Mouse (Mus musculus) midbrain, embryonic 13.5 days (tissue): ENCODE measurements around the gene Gm20878. TPM values are rescaled to one million over a fixed set of nuclear protein-coding genes. Genes with fewer than 3 reads are reported as not detected.
"Not testable (repeated sequence)": the region's sequence is repeated elsewhere in the genome, so short reads cannot be mapped to it uniquely, and the experiment has no call there.

Source experiments
- ATAC-seq: fragments of 200-750 bp; cut with Nextera tagmentation; 2 replicates; pipeline ENCODE4 v1.8.0; 2017; ENCODE audit warnings: mild to moderate bottlenecking, moderate TSS enrichment, moderate library complexity
- H3K27ac ChIP-seq: fragments of 300-500 bp; sonication (generic); 2 replicates; pipeline ENCODE4 v1.5.1; 2015; ENCODE audit warnings: inconsistent platforms, mild to moderate bottlenecking, moderate library complexity
- H3K27me3 ChIP-seq: fragments of 300-500 bp; sonication (generic); 2 replicates; pipeline ENCODE4 v1.6.1; 2015; ENCODE audit warnings: mild to moderate bottlenecking, inconsistent platforms
- H3K36me3 ChIP-seq: fragments of 300-500 bp; sonication (generic); 2 replicates; pipeline ENCODE4 v1.6.1; 2015; ENCODE audit warnings: mild to moderate bottlenecking, inconsistent platforms
- H3K4me1 ChIP-seq: fragments of 300-500 bp; sonication (generic); replicated peaks from 2 replicates; pipeline ENCODE4 v1.6.1; 2015; ENCODE audit warnings: inconsistent platforms
- H3K4me2 ChIP-seq: fragments of 300-500 bp; sonication (generic); replicated peaks from 2 replicates; pipeline ENCODE4 v1.6.1; 2015; ENCODE audit warnings: moderate library complexity, mild to moderate bottlenecking, inconsistent platforms
- H3K4me3 ChIP-seq: fragments of 300-500 bp; sonication (generic); replicated peaks from 2 replicates; pipeline ENCODE4 v1.5.1; 2015; ENCODE audit warnings: mild to moderate bottlenecking, inconsistent platforms
- H3K9ac ChIP-seq: fragments of 300-500 bp; sonication (generic); replicated peaks from 2 replicates; pipeline ENCODE4 v1.6.1; 2015; ENCODE audit warnings: mild to moderate bottlenecking, inconsistent platforms
- H3K9me3 ChIP-seq: fragments of 300-500 bp; sonication (generic); 2 replicates; pipeline ENCODE4 v1.6.1; 2016; ENCODE audit warnings: mild to moderate bottlenecking, inconsistent platforms
- WGBS: fragments of 180-500 bp; shearing (Covaris S2); methylation state at CpG from one replicate; pipeline ENCODE4 v1.1.7; 2015; 5-methylcytosine and 5-hydroxymethylcytosine counted together
- polyA plus RNA-seq: library from polyadenylated mRNA; unstranded; fragments of >200 nt; fragmentation: Nextera tagmentation; extraction: Ambion mirVana; gene quantifications from 2 replicates; pipeline ENCODE4 v1.2.1, GENCODE M21; 2015

The Gm20878 gene
- polyA plus RNA-seq = 7.8 and 8.7 TPM in 2 replicates

DNA sequence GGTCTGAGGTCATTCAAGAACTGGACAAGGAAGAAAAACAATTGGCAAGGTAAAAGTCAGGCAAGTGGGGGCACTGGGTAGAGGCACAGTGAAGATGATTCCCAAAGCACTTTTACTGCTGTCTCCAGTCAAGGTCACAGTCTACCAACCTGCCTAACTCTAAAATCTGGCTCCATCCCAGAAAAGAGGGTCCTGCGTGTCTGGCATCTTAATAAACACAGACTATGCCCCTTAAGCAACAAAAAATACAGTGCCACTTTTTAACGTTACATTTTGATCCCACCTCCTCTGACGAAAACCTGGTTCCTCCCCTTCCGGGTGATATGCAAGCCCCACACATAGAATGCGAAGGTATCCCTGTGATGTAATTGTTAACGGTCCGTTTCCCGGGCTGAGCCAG is at the start of gene Gm20878:
TSS of gene Gm20878 (plus strand) at position 301 of the 400 bp plus-strand sequence.
- H3K27me3 ChIP-seq, H3K9ac ChIP-seq, H3K9me3 ChIP-seq, H3K4me1 ChIP-seq, H3K27ac ChIP-seq, ATAC-seq, H3K4me3 ChIP-seq, H3K4me2 ChIP-seq, H3K36me3 ChIP-seq: not testable (repeated sequence)
- no CpG with 5 or more reads among the region's 8 CpGs for WGBS

GRCm38 (mm10) chr4:41903310-41903709 is 38.1 kb upstream of the Gm20878 start, which contains the start of gene Gm21541:
Gm21541 (plus strand) TSS chr4:41903610.
- H3K27me3 ChIP-seq, H3K4me1 ChIP-seq, H3K4me3 ChIP-seq, H3K36me3 ChIP-seq, H3K9ac ChIP-seq, H3K4me2 ChIP-seq, H3K9me3 ChIP-seq, ATAC-seq, H3K27ac ChIP-seq: not testable (repeated sequence)
- WGBS = no CpG with 5 or more reads among the region's 5 CpGs

GRCm38 (mm10) chr4:41965758-41966157 is 24.4 kb downstream of the Gm20878 start, which contains the start of gene Fam205a4:
Fam205a4 (plus strand) TSS chr4:41966058.
- H3K4me2 ChIP-seq, H3K9me3 ChIP-seq, H3K36me3 ChIP-seq, ATAC-seq, H3K4me1 ChIP-seq, H3K27ac ChIP-seq, H3K9ac ChIP-seq, H3K4me3 ChIP-seq, H3K27me3 ChIP-seq: not testable (repeated sequence)
- no CpG with 5 or more reads among the region's 1 CpGs for WGBS

Other genes starting within 250 kb of the Gm20878 start
- 27.6 and 32.7 TPM in 2 replicates for gene Cntfr, start 244.5 kb upstream of the Gm20878 start, polyA plus RNA-seq
- 34.0 and 34.9 TPM in 2 replicates for gene Il11ra1, start 241.6 kb upstream of the Gm20878 start, polyA plus RNA-seq
- 63.9 and 67.4 TPM in 2 replicates for gene Rpp25l, start 228.0 kb upstream of the Gm20878 start, polyA plus RNA-seq
- gene Dctn3, start 218.4 kb upstream of the Gm20878 start, polyA plus RNA-seq = 270 and 278 TPM in 2 replicates
- gene Arid3c, start 210.4 kb upstream of the Gm20878 start, polyA plus RNA-seq = 0.26 and 0.32 TPM in 2 replicates
- 29.7 and 30.0 TPM in 2 replicates for gene Galt, start 186.3 kb upstream of the Gm20878 start, polyA plus RNA-seq
- gene Sigmar1, start 185.4 kb upstream of the Gm20878 start, polyA plus RNA-seq = 47.9 and 49.9 TPM in 2 replicates
- 235 and 237 TPM in 2 replicates for gene Ccl27a, start 167.3 kb upstream of the Gm20878 start, polyA plus RNA-seq
- not detected in 2 replicates for gene Gm21541, start 38.0 kb upstream of the Gm20878 start, polyA plus RNA-seq
- gene Fam205a4, start 24.5 kb downstream of the Gm20878 start, polyA plus RNA-seq = 0.36 and 0.44 TPM in 2 replicates
- gene Gm21093, start 93.2 kb downstream of the Gm20878 start, polyA plus RNA-seq = 0.41 and 0.63 TPM in 2 replicates
- gene Gm3893, start 149.6 kb downstream of the Gm20878 start, polyA plus RNA-seq = not detected in 2 replicates
- not detected in 2 replicates for gene Gm13304, start 173.2 kb downstream of the Gm20878 start, polyA plus RNA-seq
- 0.90 TPM in 1 of 2 replicates, not detected in the other for gene Gm13306, start 211.9 kb downstream of the Gm20878 start, polyA plus RNA-seq
- gene Gm13305, start 227.0 kb downstream of the Gm20878 start, polyA plus RNA-seq = not detected in 2 replicates